Mouse (Mus musculus) T-helper 17 cell (primary cell): ENCODE data around the gene Ksr1.
"Not testable (repeated sequence)": the region's sequence is repeated elsewhere in the genome, so short reads cannot be mapped to it uniquely, and the experiment has no call there.

Experiments used
- in situ Hi-C, 2 experiments: fragments of 300-600 bp; cut with MboI, MseI; formaldehyde crosslinking; loops; 1 replicate in 1 of 2; 2 replicates in 1 of 2; pipeline ENCODE4 v1.15.1; 2025; ENCODE audit warnings: high pct_unique_total_duplicates in 2 of 2

Ksr1 gene

GRCm38 (mm10) chr11:78989206-78989605 lies 157.0 kb downstream of the Ksr1 start:
- in situ Hi-C loops: not testable (repeated sequence)

- in situ Hi-C loops: no loop called here
Observed at GRCm38 (mm10) chr11:78986311-78987002, 159.8 kb downstream of the Ksr1 start.

GRCm38 (mm10) chr11:78985505-78985904 lies 160.7 kb downstream of the Ksr1 start:
- in situ Hi-C loops: no loop called here

- in situ Hi-C loops: no loop called here
Observed at GRCm38 (mm10) chr11:78984483-78985177, 161.6 kb downstream of the Ksr1 start, which contains the start of gene Lgals9. Lgals9 (minus strand) TSS chr11:78984946.

GRCm38 (mm10) chr11:78983539-78983938 lies 162.7 kb downstream of the Ksr1 start:
- in situ Hi-C loops: no loop called here

GRCm38 (mm10) chr11:78982513-78983291 lies 163.5 kb downstream of the Ksr1 start:
- in situ Hi-C loops: no loop called here

GRCm38 (mm10) chr11:78982042-78982441 lies 164.2 kb downstream of the Ksr1 start:
- in situ Hi-C loops: no loop called here

- in situ Hi-C loops: no loop called here
Observed at GRCm38 (mm10) chr11:78980083-78980634, 166.0 kb downstream of the Ksr1 start.

- in situ Hi-C loops: no loop called here
Observed at GRCm38 (mm10) chr11:78978176-78979019, 167.8 kb downstream of the Ksr1 start.

GRCm38 (mm10) chr11:78976731-78977510 lies 169.3 kb downstream of the Ksr1 start:
- in situ Hi-C loops: no loop called here

GRCm38 (mm10) chr11:78973381-78974150 lies 172.6 kb downstream of the Ksr1 start:
- in situ Hi-C loops: no loop called here

GRCm38 (mm10) chr11:78972811-78973351 lies 173.3 kb downstream of the Ksr1 start:
- in situ Hi-C loops: no loop called here

GRCm38 (mm10) chr11:78972328-78972727 lies 173.9 kb downstream of the Ksr1 start:
- in situ Hi-C loops: no loop called here

GRCm38 (mm10) chr11:78971746-78972145 lies 174.5 kb downstream of the Ksr1 start:
- in situ Hi-C loops: no loop called here

- in situ Hi-C loops: no loop called here
Observed at GRCm38 (mm10) chr11:78971096-78971495, 175.1 kb downstream of the Ksr1 start.

GRCm38 (mm10) chr11:78968121-78968520 lies 178.1 kb downstream of the Ksr1 start:
- in situ Hi-C loops: no loop called here

GRCm38 (mm10) chr11:78967371-78967770 lies 178.8 kb downstream of the Ksr1 start:
- in situ Hi-C loops: no loop called here
